Mouse (Mus musculus) CH12.LX (cell line): ENCODE results near the gene Lcn4. TPM values are rescaled to one million over a fixed set of nuclear protein-coding genes. Genes with fewer than 3 reads are reported as not detected.

Experiments
- DNase-seq: peaks from one replicate; pipeline ENCODE4 v3.0.0-alpha.2; 2013; ENCODE audit errors: extremely low read depth
- H3K27ac ChIP-seq: 2 replicates; pipeline ENCODE4 v1.5.1; 2012; ENCODE audit warnings: low read depth, mild to moderate bottlenecking, control low read depth, moderate library complexity; ENCODE audit not compliant: insufficient read depth
- H3K27me3 ChIP-seq: replicated peaks from 2 replicates; pipeline ENCODE3; 2012; ENCODE audit warnings: inconsistent platforms
- H3K36me3 ChIP-seq, 2 experiments: replicated peaks in 1 of 2; 2 replicates each; pipeline versions ENCODE3 to v1.6.1; 2012; ENCODE audit warnings: inconsistent platforms in 1 of 2, low read length in 1 of 2, mild to moderate bottlenecking in 1 of 2, mixed read lengths in 1 of 2, moderate library complexity in 1 of 2; ENCODE audit not compliant: control insufficient read depth in 1 of 2, insufficient read depth in 1 of 2
- H3K4me1 ChIP-seq, 2 experiments: 2 replicates each; pipeline ENCODE4 v1.6.1; 2012; ENCODE audit warnings: inconsistent platforms in 1 of 2, moderate library complexity in 1 of 2; ENCODE audit not compliant: insufficient read depth in 2 of 2, control insufficient read depth in 1 of 2
- H3K4me2 ChIP-seq: 2 replicates; pipeline ENCODE4 v1.6.1; 2012; ENCODE audit warnings: low read depth, mild to moderate bottlenecking, control low read depth; ENCODE audit not compliant: poor library complexity, insufficient read depth, severe bottlenecking
- H3K4me3 ChIP-seq, 3 experiments: fragments of 150-350 bp in 1 of 3; sonication (generic) in 1 of 3; replicated peaks in 1 of 3; 2 replicates each; pipeline versions ENCODE3 to v1.5.1; 2011 to 2012; ENCODE audit warnings: low read depth in 2 of 3, low read length in 2 of 3, mild to moderate bottlenecking in 2 of 3, moderate library complexity in 2 of 3, control low read depth in 1 of 3, improper control_type of control experiment in 1 of 3, inconsistent platforms in 1 of 3, mixed read lengths in 1 of 3; ENCODE audit not compliant: poor library complexity in 1 of 3
- H3K79me2 ChIP-seq: replicated peaks from 2 replicates; pipeline ENCODE4 v1.6.1; 2012; ENCODE audit warnings: mild to moderate bottlenecking, moderate library complexity; ENCODE audit not compliant: control insufficient read depth, poor library complexity, insufficient read depth, severe bottlenecking; ENCODE audit errors: extremely low read depth
- H3K9ac ChIP-seq: 2 replicates; pipeline ENCODE4 v1.6.1; 2012; ENCODE audit warnings: low read depth, mild to moderate bottlenecking, control low read depth, moderate library complexity; ENCODE audit not compliant: insufficient read depth
- H3K9me3 ChIP-seq: replicated peaks from 2 replicates; pipeline ENCODE3; 2012; ENCODE audit warnings: low read length, inconsistent platforms, mixed read lengths
- CHD1 ChIP-seq: IDR thresholded peaks from 2 replicates; pipeline ENCODE4 v1.6.1; 2012; ENCODE audit warnings: low read depth, low read length, improper control_type of control experiment, inconsistent platforms
- CHD2 ChIP-seq: IDR thresholded peaks from 2 replicates; pipeline ENCODE4 v1.6.1; 2011; ENCODE audit warnings: low read length, improper control_type of control experiment
- CTCF ChIP-seq, 2 experiments: IDR thresholded peaks in 1 of 2; conservative IDR thresholded peaks in 1 of 2; 2 replicates each; pipeline ENCODE4 v1.5.1; 2011 to 2012; ENCODE audit warnings: low read depth in 2 of 2, low read length in 2 of 2, improper control_type of control experiment in 1 of 2, inconsistent platforms in 1 of 2, mild to moderate bottlenecking in 1 of 2, moderate library complexity in 1 of 2
- E2F4 ChIP-seq: IDR thresholded peaks from 2 replicates; pipeline ENCODE4 v1.6.1; 2011; ENCODE audit warnings: low read depth, low read length, improper control_type of control experiment; ENCODE audit not compliant: insufficient replicate concordance
- ELF1 ChIP-seq: IDR thresholded peaks from 2 replicates; pipeline ENCODE4 v1.6.1; 2014; ENCODE audit warnings: low read depth, mild to moderate bottlenecking, inconsistent platforms, low read length, improper control_type of control experiment
- ETS1 ChIP-seq: conservative IDR thresholded peaks from 2 replicates; pipeline ENCODE4 v1.6.1; 2012; ENCODE audit warnings: low read depth, mild to moderate bottlenecking, inconsistent platforms, low read length, improper control_type of control experiment, moderate library complexity
- HCFC1 ChIP-seq: IDR thresholded peaks from 2 replicates; pipeline ENCODE4 v1.6.1; 2012; ENCODE audit warnings: low read depth, mild to moderate bottlenecking, inconsistent platforms, low read length, improper control_type of control experiment
- IRF4 ChIP-seq: IDR thresholded peaks from 2 replicates; pipeline ENCODE4 v1.6.1; 2014; ENCODE audit warnings: low read depth, mild to moderate bottlenecking, inconsistent platforms, low read length, improper control_type of control experiment
- JUN ChIP-seq: IDR thresholded peaks from 2 replicates; pipeline ENCODE4 v1.6.1; 2011; ENCODE audit warnings: low read depth, mild to moderate bottlenecking, low read length, improper control_type of control experiment, moderate library complexity; ENCODE audit not compliant: insufficient read depth
- JUND ChIP-seq: conservative IDR thresholded peaks from 2 replicates; pipeline ENCODE4 v1.6.1; 2011; ENCODE audit warnings: low read depth, low read length, improper control_type of control experiment
- KAT2A ChIP-seq: IDR thresholded peaks from 2 replicates; pipeline ENCODE4 v1.6.1; 2012; ENCODE audit warnings: low read length, improper control_type of control experiment, inconsistent platforms; ENCODE audit not compliant: insufficient replicate concordance
- MAFK ChIP-seq: IDR thresholded peaks from 2 replicates; pipeline ENCODE4 v1.6.1; 2011; ENCODE audit warnings: low read length, improper control_type of control experiment; ENCODE audit not compliant: insufficient replicate concordance
- MAX ChIP-seq: IDR thresholded peaks from 2 replicates; pipeline ENCODE4 v1.6.1; 2011; ENCODE audit warnings: low read length, improper control_type of control experiment
- MEF2A ChIP-seq: IDR thresholded peaks from 2 replicates; pipeline ENCODE4 v1.6.1; 2014; ENCODE audit warnings: low read depth, mild to moderate bottlenecking, inconsistent platforms, low read length, improper control_type of control experiment, borderline replicate concordance
- MXI1 ChIP-seq: IDR thresholded peaks from 2 replicates; pipeline ENCODE4 v1.6.1; 2011; ENCODE audit warnings: mild to moderate bottlenecking, low read depth, low read length, improper control_type of control experiment
- MYC ChIP-seq: IDR thresholded peaks from 2 replicates; pipeline ENCODE4 v1.6.1; 2011; ENCODE audit warnings: low read depth, mild to moderate bottlenecking, improper control_type of control experiment, low read length
- NELFE ChIP-seq: IDR thresholded peaks from 2 replicates; pipeline ENCODE4 v1.6.1; 2011; ENCODE audit warnings: low read depth, low read length, improper control_type of control experiment
- NRF1 ChIP-seq: IDR thresholded peaks from 2 replicates; pipeline ENCODE4 v1.6.1; 2014; ENCODE audit warnings: low read depth, mild to moderate bottlenecking, inconsistent platforms, low read length, improper control_type of control experiment, moderate library complexity
- PAX5 ChIP-seq: IDR thresholded peaks from 2 replicates; pipeline ENCODE4 v1.6.1; 2012; ENCODE audit warnings: low read length, inconsistent platforms, mixed read lengths
- POLR2A ChIP-seq: IDR thresholded peaks from 2 replicates; pipeline ENCODE4 v1.6.1; 2011; ENCODE audit warnings: low read depth, mild to moderate bottlenecking, improper control_type of control experiment, low read length
- POLR2AphosphoS2 ChIP-seq: IDR thresholded peaks from 2 replicates; pipeline ENCODE4 v1.6.1; 2011; ENCODE audit warnings: low read depth, low read length, improper control_type of control experiment
- RAD21 ChIP-seq: IDR thresholded peaks from 2 replicates; pipeline ENCODE4 v1.6.1; 2011; ENCODE audit warnings: low read depth, mild to moderate bottlenecking, low read length, improper control_type of control experiment, moderate library complexity
- RCOR1 ChIP-seq: conservative IDR thresholded peaks from 2 replicates; pipeline ENCODE4 v1.6.1; 2012; ENCODE audit warnings: low read depth, mild to moderate bottlenecking, inconsistent platforms, low read length, improper control_type of control experiment
- SIN3A ChIP-seq: IDR thresholded peaks from 2 replicates; pipeline ENCODE4 v1.6.1; 2012; ENCODE audit warnings: low read length, improper control_type of control experiment, inconsistent platforms
- SMC3 ChIP-seq: IDR thresholded peaks from 2 replicates; pipeline ENCODE4 v1.6.1; 2011; ENCODE audit warnings: low read depth, low read length, improper control_type of control experiment
- TBP ChIP-seq: conservative IDR thresholded peaks from 2 replicates; pipeline ENCODE4 v1.6.1; 2011; ENCODE audit warnings: low read depth, low read length, improper control_type of control experiment
- TCF12 ChIP-seq: IDR thresholded peaks from 2 replicates; pipeline ENCODE4 v1.6.1; 2014; ENCODE audit warnings: low read depth, mild to moderate bottlenecking, inconsistent platforms, low read length, improper control_type of control experiment
- ZC3H11A ChIP-seq: IDR thresholded peaks from 2 replicates; pipeline ENCODE4 v1.6.1; 2012; ENCODE audit warnings: low read depth, mild to moderate bottlenecking, inconsistent platforms, low read length, improper control_type of control experiment
- ZKSCAN1 ChIP-seq: IDR thresholded peaks from 2 replicates; pipeline ENCODE4 v1.6.1; 2012; ENCODE audit warnings: low read depth, inconsistent platforms, low read length, improper control_type of control experiment, borderline replicate concordance
- ZMIZ1 ChIP-seq: IDR thresholded peaks from 2 replicates; pipeline ENCODE4 v1.6.1; 2012; ENCODE audit warnings: low read depth, mild to moderate bottlenecking, inconsistent platforms, low read length, improper control_type of control experiment
- dilution Hi-C: fragments of 300-500 bp; cut with MboI; formaldehyde crosslinking; loops from 2 replicates; pipeline ENCODE4 v1.14.3; 2020; ENCODE audit warnings: low sequenced_read_pairs; ENCODE audit not compliant: extremely low pct_unique_long_range_greater_than_20kb, extremely low pct_ligation_motif_present
- in situ Hi-C: fragments of 300-500 bp; cut with MboI; formaldehyde crosslinking; loops from 3 replicates; pipeline ENCODE4 v1.14.3; 2019; ENCODE audit warnings: low sequenced_read_pairs, low pct_ligation_motif_present, low pct_unique_long_range_greater_than_20kb, mixed read lengths
- polyA plus RNA-seq: library from polyadenylated mRNA; unstranded; fragments of >175 nt; gene quantifications from 2 replicates; pipeline ENCODE4 v1.2.1, GENCODE M21; 2012; ENCODE audit warnings: low read depth; ENCODE audit not compliant: insufficient read length
- total RNA-seq, 2 experiments: library from RNA; depleted of rRNA; stranded (reverse); fragments of 300-350 nt in 1 of 2; fragments of >200 nt in 1 of 2; gene quantifications; 2 replicates each; pipeline ENCODE4 v1.2.3; 2012 to 2014

Lcn4 gene
- total and polyA plus RNA-seq, 3 experiments = not detected

- DNase-seq = peak; percentile 94
- TF ChIP-seq IRF4 (peak; percentile 66; the same call in 1 of the 2 replicates), ZMIZ1 (peak; percentile 95), SIN3A (peak; percentile 79), POLR2AphosphoS2 (peak; percentile 76; the same call in 1 of the 2 replicates), E2F4 (no peak), ELF1 (peak; percentile 72), NRF1 (peak; percentile 68), MAFK (no peak), SMC3 (peak; percentile 35; the same call in 1 of the 2 replicates), PAX5 (no peak), JUN (no peak), RAD21 (no peak), KAT2A (peak; percentile 89; the same call in 1 of the 2 replicates), POLR2A (peak; percentile 99), MAX (peak; percentile 86), CTCF (conservative IDR thresholded peaks at IDR 0.05 in 1 of 2, IDR thresholded peaks at IDR 0.05 in 1 of 2; ENCODE audit: low read depth in 2 of 2, low read length in 2 of 2) (peak; percentile 48 to 95; a peak in 3 of 4 replicates), RCOR1 (no peak), ETS1 (no peak; the same call in 1 of the 2 replicates), NELFE (peak; percentile 99), HCFC1 (peak; percentile 88), CHD1 (no peak), MYC (peak; percentile 95; the same call in 1 of the 2 replicates), TBP (peak; percentile 98), ZC3H11A (no peak), TCF12 (peak; percentile 93), CHD2 (no peak), JUND (0 out of 2 replicates have a peak, but pooled peaks have one; percentile 27), MEF2A (peak; percentile 63; the same call in 1 of the 2 replicates), ZKSCAN1 (no peak), MXI1 (peak; percentile 69; the same call in 1 of the 2 replicates)
- no peaks in the 10 kb centered on the region for H3K27me3 ChIP-seq
- H3K4me2 ChIP-seq = peak overlapping the region; percentile 4; the same call in 1 of the 2 replicates
- H3K27ac ChIP-seq = peak overlapping the region; percentile 47
- peak overlapping the region; percentile 96 for H3K9ac ChIP-seq
- peaks cover 28 to 39% of the 10 kb centered on the region in 2 experiments for H3K36me3 ChIP-seq
- H3K9me3 ChIP-seq = no peaks in the 10 kb centered on the region
- peaks cover 29% of the 10 kb centered on the region for H3K79me2 ChIP-seq
- in situ Hi-C loops = loop anchor here (5.0 kb wide), 1 partner anchor 397 kb away; no protein-coding TSS in a partner anchor
- H3K4me3 ChIP-seq = peak overlapping the region; percentile 92 to 98 (median 96)
- peaks cover 6 to 35% of the 10 kb centered on the region in 2 experiments for H3K4me1 ChIP-seq
- dilution Hi-C loops = no loop called here
Measured at GRCm38 (mm10) chr2:26639838-26640830, 30.9 kb downstream of the Lcn4 start.
